Mouse (Mus musculus) T-cell, adult 2 months (primary cell): ENCODE data around the gene Yap1.
"Not testable (repeated sequence)": the region's sequence is repeated elsewhere in the genome, so short reads cannot be mapped to it uniquely, and the experiment has no call there.

ENCODE experiments used
- DNase-seq: peaks from one replicate; pipeline ENCODE4 v3.0.0; 2022; ENCODE audit warnings: low spot score

Gene Yap1

DNA sequence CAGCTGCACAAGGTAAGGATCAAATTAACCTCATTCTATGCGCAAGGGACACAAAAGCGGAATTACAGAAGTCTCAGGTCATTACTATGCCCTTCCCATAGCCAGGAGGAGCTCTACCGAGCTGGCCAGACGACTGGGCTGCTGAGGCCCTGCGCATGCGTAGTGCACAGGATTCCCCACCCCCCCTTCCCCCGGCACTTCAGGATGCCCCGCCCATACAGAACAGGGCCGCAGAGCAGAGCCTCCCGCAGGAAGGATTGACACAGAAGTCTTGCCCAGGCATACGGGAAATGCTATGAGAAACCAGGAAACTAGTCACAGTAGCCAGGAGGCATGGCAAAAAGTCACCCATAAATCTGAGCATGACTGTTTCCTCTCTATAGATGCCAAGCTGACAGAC, 89.9 kb downstream of the Yap1 start:
- DNase-seq: peak; percentile 10

GRCm38 (mm10) chr9:7913953-7914352, 90.4 kb downstream of the Yap1 start:
- no peak for DNase-seq

GRCm38 (mm10) chr9:7907351-7907985, 96.9 kb downstream of the Yap1 start:
- no peak for DNase-seq

DNA sequence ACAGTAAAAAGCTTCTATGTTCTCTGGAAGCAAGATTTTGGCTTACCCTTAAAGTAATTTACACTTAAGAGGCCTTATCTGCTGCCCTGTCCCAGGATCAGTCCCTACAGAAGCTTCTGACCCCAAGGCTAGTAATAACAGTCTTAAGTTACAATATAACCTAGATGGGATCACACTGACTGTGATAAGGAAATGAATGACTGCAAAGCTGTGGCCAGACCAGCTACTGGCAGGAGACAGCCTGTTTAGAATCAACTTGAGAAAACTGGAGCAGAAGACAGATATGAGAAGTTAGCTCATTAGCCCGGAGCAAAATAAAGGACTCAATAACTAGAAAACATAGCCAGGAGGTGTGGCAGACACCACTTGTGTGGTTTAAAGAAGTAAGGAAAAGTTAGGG, 97.8 kb downstream of the Yap1 start:
- no peak for DNase-seq

DNA sequence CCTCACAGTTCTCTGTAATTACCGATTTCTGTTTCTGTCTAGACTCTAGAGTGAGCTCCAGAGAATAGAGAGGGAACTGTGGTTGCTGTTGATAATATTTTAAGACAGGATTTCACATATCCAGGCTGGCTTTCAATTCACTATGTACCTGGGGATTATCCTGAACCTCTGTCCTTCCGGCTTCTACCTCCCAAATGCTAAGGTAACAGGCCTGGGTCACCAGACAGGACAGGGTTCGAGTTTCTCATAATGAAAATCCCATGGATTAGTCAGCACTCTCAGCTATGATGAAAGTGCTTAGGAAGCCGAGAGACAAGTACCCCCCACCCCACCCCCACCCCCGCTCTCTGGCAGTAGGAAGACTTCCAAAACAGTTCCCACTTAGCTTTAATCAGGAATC, 100.6 kb downstream of the Yap1 start:
- no peak for DNase-seq

DNA sequence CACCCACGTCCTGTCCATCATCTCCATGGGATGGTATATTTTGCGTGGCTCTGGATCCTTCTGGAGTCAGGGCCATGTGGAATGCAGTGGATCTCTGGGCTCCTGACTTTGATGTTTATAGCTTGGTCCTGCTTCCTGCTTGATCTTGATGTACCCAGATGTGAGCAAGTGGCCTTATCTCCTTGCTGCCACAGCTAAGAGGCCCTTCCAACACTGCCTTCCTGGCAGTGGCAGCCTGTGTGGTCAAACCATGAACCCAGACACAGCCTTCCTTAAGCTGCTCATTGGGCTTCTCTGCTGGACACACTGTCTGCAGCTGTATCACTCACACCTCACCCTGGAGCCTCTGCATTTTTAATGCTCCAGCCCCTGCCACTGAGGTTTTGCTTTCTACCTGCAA, 101.1 kb downstream of the Yap1 start:
- no peak for DNase-seq

DNA sequence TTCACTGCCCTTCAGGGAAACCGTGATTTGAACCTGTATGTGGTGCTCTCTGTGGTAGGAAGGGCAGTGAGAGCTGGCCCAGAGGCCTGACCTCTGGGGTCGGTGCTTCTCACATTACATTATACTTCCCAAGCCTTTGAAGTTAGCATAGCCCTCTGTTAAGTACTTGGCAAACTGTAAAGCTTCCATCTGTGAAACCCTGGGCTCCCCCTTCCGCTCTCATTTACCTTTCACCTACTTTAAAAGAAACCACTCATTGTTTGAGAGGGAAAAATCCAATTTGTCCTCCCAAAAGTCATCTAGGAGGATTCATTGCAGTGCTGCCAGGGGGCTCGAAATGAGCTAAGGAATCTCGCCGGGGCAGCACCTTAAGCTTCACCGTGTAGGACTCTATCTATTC, 102.1 kb downstream of the Yap1 start:
- DNase-seq: no peak

DNA sequence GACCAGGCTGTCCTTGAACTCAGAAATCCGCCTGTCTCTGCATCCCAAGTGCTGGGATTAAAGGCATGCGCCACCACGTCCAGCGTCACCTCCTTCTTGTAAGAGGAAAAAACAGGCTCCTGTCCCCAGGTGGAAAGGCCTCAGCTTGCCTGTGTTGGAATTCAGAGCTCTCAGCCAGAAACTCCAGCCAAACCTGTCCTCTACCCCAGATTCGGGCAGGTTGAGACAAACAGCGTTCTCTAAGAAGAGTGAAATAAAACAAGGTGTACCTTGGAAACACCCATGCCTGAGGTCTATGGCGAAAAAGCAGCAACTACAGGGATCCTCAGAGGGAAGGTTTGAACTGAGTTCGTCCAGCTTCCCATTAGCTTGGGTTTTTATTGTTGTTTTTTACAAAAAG, 103.4 kb downstream of the Yap1 start:
- no peak for DNase-seq

DNA sequence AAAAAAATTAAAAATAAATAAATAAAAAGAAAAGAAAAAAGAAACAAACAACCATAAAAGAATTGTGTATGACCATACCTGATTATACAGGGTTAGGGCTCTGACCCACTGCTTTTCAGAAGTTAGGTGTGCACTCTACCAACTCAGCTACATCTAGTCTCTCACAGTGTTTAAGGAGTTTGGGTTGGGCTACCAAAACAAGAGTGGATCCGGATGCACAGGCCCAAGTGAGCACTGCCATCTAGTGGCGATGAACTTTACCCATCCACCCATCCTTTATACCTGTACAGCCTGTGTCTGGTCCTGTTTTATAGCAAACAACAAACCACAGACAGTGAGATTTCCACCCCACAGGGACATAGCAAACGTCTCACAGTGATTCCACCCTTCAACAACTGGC, 106.9 kb downstream of the Yap1 start:
- peak; percentile 79 for DNase-seq

DNA sequence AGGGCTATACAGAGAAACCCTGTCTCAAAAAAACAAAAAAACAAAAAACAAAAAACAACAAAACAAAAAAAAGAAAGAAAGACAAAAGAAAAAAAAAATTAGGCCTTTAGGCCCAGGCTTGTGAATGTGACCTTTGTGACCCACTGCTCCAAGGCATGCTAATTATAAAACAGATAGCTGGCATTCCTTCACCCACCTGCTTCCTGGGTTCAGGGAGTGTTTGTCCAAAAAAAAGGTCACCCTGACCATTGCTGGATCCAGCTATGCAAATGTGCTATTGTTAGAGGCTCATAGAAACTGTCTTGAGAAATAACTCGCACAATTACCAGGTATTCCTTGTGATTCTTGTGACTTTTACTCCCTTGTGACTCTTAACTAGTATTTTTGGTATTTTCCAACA, 112.6 kb downstream of the Yap1 start:
- DNase-seq: not testable (repeated sequence)

DNA sequence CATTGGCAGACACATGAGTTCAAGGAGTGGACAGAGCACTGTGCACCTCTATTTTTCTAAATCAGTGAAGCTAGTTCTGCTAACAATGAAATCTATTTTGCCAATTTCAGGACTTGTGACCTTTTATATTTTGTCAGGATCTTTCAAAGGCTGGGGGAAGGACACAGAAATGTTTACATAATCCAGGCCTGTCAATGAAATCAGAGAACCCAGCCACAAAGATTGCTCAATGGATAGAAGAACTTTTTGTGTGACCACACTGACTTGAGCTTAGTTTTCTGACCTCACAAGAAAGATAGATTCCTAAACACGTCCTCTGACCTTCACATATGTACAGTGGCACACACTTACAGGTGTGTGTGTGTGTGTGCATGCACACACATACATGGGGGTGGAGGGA, 113.2 kb downstream of the Yap1 start:
- DNase-seq: no peak

DNA sequence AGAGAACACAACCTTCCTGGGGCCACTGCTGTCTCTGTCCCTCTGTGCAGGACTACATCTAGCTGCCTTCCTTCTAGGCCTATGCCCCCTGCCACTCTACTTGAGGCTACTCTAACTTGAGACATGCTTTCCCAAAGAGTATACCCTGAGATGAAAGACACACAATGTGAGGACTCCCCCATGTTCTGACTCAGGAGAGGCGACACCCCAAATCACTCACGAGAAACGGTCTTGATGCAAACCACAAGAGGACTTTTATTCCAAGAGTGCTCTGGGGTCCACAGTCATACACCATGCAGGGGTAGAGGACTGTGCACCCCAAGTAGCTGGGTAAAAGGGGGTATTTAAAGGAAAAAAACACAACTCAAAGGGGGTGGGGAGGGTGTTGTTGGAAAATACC, 120.0 kb downstream of the Yap1 start:
- DNase-seq: no peak

GRCm38 (mm10) chr9:7882304-7882865, 122.0 kb downstream of the Yap1 start:
- no peak for DNase-seq
